Mouse (Mus musculus) megakaryocyte, embryonic 14.5 days (primary cell): ENCODE measurements around the gene B3gnt2.

Source experiments
- FLI1 ChIP-seq: IDR thresholded peaks from 2 replicates; pipeline ENCODE4 v1.6.1; 2012; ENCODE audit warnings: low read length, inconsistent platforms, mixed read lengths
- GATA1 ChIP-seq: IDR thresholded peaks from 3 replicates; pipeline ENCODE4 v1.6.1; 2012; ENCODE audit warnings: mixed read lengths, low read length, inconsistent platforms, borderline replicate concordance

GRCm38 (mm10) chr11:22720096-22720495 lies 140.7 kb downstream of the B3gnt2 start:
- TF ChIP-seq GATA1 = no peak
- no peak for TF ChIP-seq FLI1
